Comparison of ENCODE assay signal across 8 mouse cellular contexts in genomic region chr9:41073196-41074009, GRCm38 (mm10).
DNase-seq lines count a peak whose midpoint lies in the region; ATAC-seq lines count a peak whose summit lies in the region.

No protein-coding gene starts in this region.

- peak; percentile 67 for ATAC-seq in erythroid progenitor cell, adult 5-6 weeks (replicated peaks; ENCODE audit: low FRiP score, poor library complexity, severe bottlenecking)
- ATAC-seq in megakaryocyte, adult 5-6 weeks (ENCODE audit: poor library complexity, severe bottlenecking): peak; percentile 50

- intact Hi-C loops in gastrocnemius, postnatal 36 days (cut with DNase I): no loop called here

- DNase-seq in layer of hippocampus, adult 11-12 months (ENCODE audit: low spot score): peak; percentile 38
- DNase-seq in layer of hippocampus, adult 8-10 months (ENCODE audit: low spot score in 2 of 2): no peak
- peak; percentile 84 for DNase-seq in thymus, postnatal 14 days
- no peak for DNase-seq in frontal cortex, postnatal 36 days (ENCODE audit: low spot score in 2 of 2)
- DNase-seq in gastrocnemius, postnatal 36 days: no peak
- no peak for DNase-seq in retina, postnatal 1 day

Comparison
In these comparisons a context has a peak if more than half of its experiments do, and no peak if none do; other contexts are left out.
1. DNase-seq: peak in layer of hippocampus, adult 11-12 months (single experiment) and thymus, postnatal 14 days (single experiment); none in layer of hippocampus, adult 8-10 months (0 of 2), frontal cortex, postnatal 36 days (0 of 2), gastrocnemius, postnatal 36 days (0 of 2) and retina, postnatal 1 day (single experiment).